Mouse (Mus musculus): ENCODE data around the gene Crygs. TPM values are rescaled to one million over a fixed set of nuclear protein-coding genes. Genes with fewer than 3 reads are reported as not detected.

Gene Crygs
- polyA plus RNA-seq, 1 experiment from 2014 or later: not detected

DNA sequence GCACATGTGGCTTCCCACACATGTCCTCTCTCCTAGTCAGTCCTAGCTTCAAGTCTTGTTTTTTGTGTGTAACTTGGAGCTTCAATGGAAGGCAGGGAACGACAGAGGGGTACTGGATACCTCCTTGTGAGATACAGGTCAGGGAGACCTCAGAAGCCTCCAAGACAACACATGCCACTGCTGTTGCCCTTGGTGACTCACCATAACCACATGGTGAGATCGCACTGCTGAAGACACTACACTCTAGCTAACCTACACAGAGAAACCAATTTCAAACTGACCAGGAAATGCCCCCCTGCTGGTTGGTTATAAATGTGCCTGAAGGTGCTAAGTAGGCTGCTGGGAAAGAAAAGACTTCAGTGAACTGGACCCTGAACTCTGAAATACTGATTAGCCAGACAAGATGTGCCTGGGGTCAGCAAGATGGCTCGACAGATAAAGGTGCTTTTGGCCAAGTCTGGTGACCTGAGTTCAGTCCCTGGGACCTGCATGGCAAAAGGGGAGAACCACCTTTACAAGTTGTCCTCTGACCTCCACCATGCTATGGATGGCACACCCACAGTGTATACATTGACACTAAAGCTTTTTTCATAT lies 21.7 kb upstream of the Crygs start:
- H3K27ac ChIP-seq (replicated peaks): no peak overlapping the region
- H3K9ac ChIP-seq: no peak overlapping the region
- no peak overlapping the region for H3K4me2 ChIP-seq
- peaks cover 5% of the 10 kb centered on the region for H3K36me3 ChIP-seq
- no peaks in the 10 kb centered on the region for H3K27me3 ChIP-seq
- WGBS: 82% methylated on average over 3 of the region's 3 CpGs
- no peak for ATAC-seq (ENCODE audit: low FRiP score, low read depth)
- no peaks in the 10 kb centered on the region for H3K9me3 ChIP-seq
- H3K4me3 ChIP-seq: no peak overlapping the region
- no peaks in the 10 kb centered on the region for H3K4me1 ChIP-seq (replicated peaks)

DNA sequence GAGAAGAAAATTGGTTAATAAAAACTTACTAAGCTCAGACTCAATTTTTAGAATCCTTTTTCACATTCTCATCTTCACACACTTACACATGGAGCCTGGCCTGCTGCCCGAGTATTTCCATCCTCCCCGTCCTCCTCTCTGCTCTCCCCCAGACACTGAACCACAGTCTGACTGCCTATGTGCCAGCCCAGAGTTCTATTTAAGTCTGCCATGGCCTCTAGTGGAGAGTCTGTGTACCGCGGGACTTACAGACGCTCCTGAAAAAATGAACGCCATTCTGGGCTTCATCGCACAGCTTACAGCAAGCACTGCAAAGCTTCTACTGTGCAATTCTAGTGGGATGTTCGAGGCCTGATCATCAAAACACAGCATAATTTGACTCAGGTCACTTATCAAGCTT lies 9.4 kb upstream of the Crygs start:
- Histone ChIP-seq H3K4me1 (replicated peaks) (no peaks in the 10 kb centered on the region), H3K4me3 (no peak overlapping the region), H3K9ac (no peak overlapping the region), H3K27ac (replicated peaks) (no peak overlapping the region), H3K36me3 (peaks cover 4% of the 10 kb centered on the region; the same call in 1 of the 2 replicates), H3K9me3 (no peaks in the 10 kb centered on the region), H3K4me2 (no peak overlapping the region), H3K27me3 (no peaks in the 10 kb centered on the region)
- WGBS: 45% methylated on average over 8 of the region's 8 CpGs
- ATAC-seq (ENCODE audit: low FRiP score, low read depth): peak; percentile 73; the same call in 1 of the 2 replicates

DNA sequence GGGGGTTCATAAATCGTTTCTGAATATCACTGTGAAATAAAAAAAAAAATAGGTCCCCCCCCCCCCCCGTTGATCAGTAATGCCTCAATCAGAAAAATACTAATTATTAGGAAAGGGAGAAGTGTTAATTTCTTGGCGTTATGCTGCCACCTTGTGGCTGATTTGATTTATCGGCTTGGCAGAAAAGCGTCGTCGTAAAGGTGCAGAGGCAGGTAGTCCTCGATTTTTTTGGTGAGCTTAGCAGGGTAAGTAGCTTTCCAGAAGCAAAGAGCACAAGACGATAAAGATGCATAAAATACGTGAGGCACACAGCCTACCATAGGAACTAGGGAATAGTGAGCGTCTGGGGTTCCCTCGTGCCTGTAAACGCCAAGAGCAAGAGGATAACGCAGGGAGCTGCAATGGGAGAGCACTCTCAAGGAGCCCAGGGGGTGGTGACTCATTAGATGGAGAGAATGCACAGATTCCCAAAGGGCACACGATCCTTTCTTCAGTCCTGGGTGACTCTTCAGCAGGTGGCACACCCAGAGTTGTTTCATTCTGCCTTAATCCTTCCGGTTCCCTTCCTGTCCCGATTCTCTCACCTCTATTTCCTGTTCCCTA lies 3.8 kb downstream of the Crygs start:
- peak overlapping the region; percentile 52 for H3K4me2 ChIP-seq
- peaks cover 34% of the 10 kb centered on the region for H3K27me3 ChIP-seq
- no peaks in the 10 kb centered on the region for H3K36me3 ChIP-seq
- no peak overlapping the region for H3K27ac ChIP-seq (replicated peaks)
- peak overlapping the region; percentile 16; the same call in 1 of the 2 replicates for H3K4me3 ChIP-seq
- H3K4me1 ChIP-seq (replicated peaks): peaks cover 4% of the 10 kb centered on the region; the same call in 1 of the 2 replicates
- no peaks in the 10 kb centered on the region for H3K9me3 ChIP-seq
- no peak overlapping the region for H3K9ac ChIP-seq
- WGBS: 13% methylated on average over 17 of the region's 17 CpGs
- 0 out of 2 replicates have a peak, but pooled peaks have one; percentile 63 for ATAC-seq (ENCODE audit: low FRiP score, low read depth)

DNA sequence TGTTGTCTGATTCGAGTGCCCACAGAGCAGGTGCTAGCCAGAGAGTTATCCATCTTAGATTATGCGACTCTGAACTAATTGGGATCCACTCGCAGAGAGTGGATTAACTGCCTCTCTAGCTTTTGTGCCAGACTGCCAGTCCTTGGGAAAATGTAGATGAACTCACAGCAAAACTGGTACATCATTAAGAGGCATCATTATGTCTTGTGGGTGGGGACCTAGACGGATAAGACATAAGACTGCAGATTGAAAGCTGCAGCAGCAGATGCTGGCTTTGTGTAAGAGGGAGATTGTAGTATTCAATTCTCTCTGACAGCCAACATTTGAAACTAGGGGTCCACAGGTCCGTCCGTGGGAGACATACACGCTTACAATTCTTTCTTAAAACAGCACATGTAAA lies 8.6 kb downstream of the Crygs start:
- 75% methylated on average over 7 of the region's 7 CpGs for WGBS
- Histone ChIP-seq H3K27me3 (peaks cover 52% of the 10 kb centered on the region), H3K36me3 (no peaks in the 10 kb centered on the region)

DNA sequence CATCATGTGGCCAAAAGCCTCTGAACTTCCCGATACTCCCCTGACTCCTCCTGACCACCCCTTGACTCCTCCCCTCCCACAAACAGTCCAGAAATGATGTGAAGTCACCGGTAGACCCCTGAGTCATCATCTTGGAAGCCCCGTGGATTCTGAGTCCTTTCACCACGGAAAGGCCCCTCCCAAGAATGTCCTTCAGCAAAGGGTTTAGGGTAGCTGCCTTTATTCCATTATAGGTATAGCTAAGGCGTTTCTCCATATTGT lies 10.6 kb downstream of the Crygs start:
- Histone ChIP-seq H3K4me2 (no peak overlapping the region), H3K9ac (no peak overlapping the region), H3K9me3 (no peaks in the 10 kb centered on the region), H3K36me3 (no peaks in the 10 kb centered on the region), H3K27ac (replicated peaks) (no peak overlapping the region), H3K4me1 (replicated peaks) (peaks cover 3% of the 10 kb centered on the region; the same call in 1 of the 2 replicates), H3K27me3 (peaks cover 62% of the 10 kb centered on the region), H3K4me3 (no peak overlapping the region)
- 16% methylated on average over 5 of the region's 5 CpGs for WGBS
- no peak for ATAC-seq (ENCODE audit: low FRiP score, low read depth)

More for the DNA sequence above, 8.6 kb downstream of the Crygs start:
- ATAC-seq (ENCODE audit: low FRiP score, low read depth): no peak
- Histone ChIP-seq H3K4me1 (replicated peaks) (peaks cover 7% of the 10 kb centered on the region), H3K27ac (replicated peaks) (no peak overlapping the region), H3K9ac (no peak overlapping the region), H3K4me3 (no peak overlapping the region), H3K9me3 (no peaks in the 10 kb centered on the region), H3K4me2 (no peak overlapping the region)

DNA sequence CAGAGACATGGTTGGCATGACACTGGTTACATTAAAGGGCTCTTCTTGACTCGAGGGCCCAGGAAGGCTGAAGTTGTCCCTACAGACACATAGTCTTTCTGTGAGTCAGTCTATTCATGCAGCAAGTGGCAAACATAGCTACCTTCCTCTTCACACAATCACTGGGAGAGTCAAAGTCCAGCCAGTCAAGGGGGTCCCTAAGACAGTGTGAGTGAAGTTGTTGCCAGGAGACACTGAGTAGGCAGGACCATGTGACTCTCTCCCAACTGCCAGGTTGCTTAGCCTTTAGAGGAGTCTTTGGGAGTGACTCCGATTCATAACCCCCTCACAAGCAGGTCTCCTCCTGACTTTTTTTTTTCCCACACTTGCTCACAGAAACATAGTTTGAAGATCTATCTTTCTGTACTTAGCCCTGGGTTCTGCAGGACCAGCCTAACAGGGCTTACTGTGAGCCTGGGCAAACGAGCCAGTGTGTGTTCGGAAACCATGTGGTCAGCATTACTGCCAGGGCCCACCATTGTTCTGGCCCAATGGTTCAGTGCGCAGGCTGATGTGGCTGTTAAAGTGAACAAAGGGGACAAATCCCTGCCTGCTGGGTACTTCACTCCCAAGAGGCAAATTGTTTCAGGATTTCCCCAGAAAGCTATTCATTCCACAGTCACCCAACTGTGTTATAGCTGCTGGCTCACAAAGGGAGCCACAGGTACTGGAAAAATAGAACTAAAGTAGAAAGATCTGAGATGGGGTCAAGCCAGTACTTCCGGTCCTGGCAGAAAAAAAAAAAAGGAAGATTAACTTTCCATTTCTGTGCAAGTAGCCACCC lies 11.1 kb downstream of the Crygs start:
- peaks cover 62% of the 10 kb centered on the region for H3K27me3 ChIP-seq
- H3K4me2 ChIP-seq: no peak overlapping the region
- H3K9ac ChIP-seq: no peak overlapping the region
- WGBS: 16% methylated on average over 6 of the region's 6 CpGs
- H3K4me1 ChIP-seq (replicated peaks): peaks cover 3% of the 10 kb centered on the region; the same call in 1 of the 2 replicates
- H3K4me3 ChIP-seq: no peak overlapping the region
- H3K9me3 ChIP-seq: no peaks in the 10 kb centered on the region
- no peak overlapping the region for H3K27ac ChIP-seq (replicated peaks)
- no peaks in the 10 kb centered on the region for H3K36me3 ChIP-seq
- ATAC-seq (ENCODE audit: low FRiP score, low read depth): peak; percentile 77

DNA sequence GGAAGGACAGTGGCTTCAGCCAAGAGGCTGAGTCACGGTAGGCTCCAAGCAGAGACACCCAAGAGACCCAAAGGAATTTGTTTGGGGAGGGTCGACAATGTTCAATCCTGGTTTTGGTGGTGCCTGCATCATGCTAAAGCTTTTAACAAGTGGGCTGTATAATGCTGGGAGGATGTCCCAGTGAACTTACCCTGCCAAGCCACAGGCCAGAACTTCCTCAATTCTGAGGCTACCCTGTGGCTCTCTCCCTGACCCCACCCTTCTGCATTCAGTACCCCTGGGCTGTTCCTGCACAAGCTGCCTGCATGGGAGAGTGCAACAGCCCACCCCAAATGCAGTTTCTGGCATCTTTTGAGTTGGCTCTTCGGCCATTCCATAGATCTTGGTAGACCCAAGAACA lies 12.9 kb downstream of the Crygs start:
- H3K4me2 ChIP-seq: no peak overlapping the region
- no peak overlapping the region for H3K27ac ChIP-seq (replicated peaks)
- peaks cover 3% of the 10 kb centered on the region; the same call in 1 of the 2 replicates for H3K4me1 ChIP-seq (replicated peaks)
- no peak for ATAC-seq (ENCODE audit: low FRiP score, low read depth)
- peaks cover 61% of the 10 kb centered on the region for H3K27me3 ChIP-seq
- H3K36me3 ChIP-seq: no peaks in the 10 kb centered on the region
- 81% methylated on average over 3 of the region's 3 CpGs for WGBS
- H3K4me3 ChIP-seq: no peak overlapping the region
- no peaks in the 10 kb centered on the region for H3K9me3 ChIP-seq
- H3K9ac ChIP-seq: no peak overlapping the region

DNA sequence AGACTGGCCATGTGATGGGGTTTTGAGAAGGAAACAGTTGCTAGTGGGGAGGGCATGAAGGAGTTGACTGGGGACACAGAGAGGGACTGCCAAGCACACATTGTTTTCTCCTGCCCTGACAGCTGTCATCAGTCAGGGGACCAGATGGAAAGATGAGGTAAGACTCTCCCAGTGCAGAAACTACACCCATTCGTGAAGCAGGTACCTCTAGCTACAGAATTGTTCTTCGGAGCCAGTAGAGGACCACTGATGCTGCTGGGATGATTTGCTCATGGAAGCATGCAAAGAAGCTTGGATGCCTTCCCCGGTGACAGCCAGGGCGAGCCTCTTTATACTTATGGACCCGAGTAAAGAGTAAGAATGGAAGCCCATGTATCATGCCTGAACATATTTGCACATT lies 13.9 kb downstream of the Crygs start:
- ATAC-seq (ENCODE audit: low FRiP score, low read depth): no peak
- Histone ChIP-seq H3K27ac (replicated peaks) (no peak overlapping the region), H3K9me3 (no peaks in the 10 kb centered on the region), H3K4me3 (no peak overlapping the region), H3K36me3 (no peaks in the 10 kb centered on the region), H3K4me1 (replicated peaks) (peaks cover 3% of the 10 kb centered on the region; the same call in 1 of the 2 replicates), H3K27me3 (peaks cover 58% of the 10 kb centered on the region), H3K9ac (no peak overlapping the region), H3K4me2 (no peak overlapping the region)
- WGBS: 78% methylated on average over 5 of the region's 5 CpGs

DNA sequence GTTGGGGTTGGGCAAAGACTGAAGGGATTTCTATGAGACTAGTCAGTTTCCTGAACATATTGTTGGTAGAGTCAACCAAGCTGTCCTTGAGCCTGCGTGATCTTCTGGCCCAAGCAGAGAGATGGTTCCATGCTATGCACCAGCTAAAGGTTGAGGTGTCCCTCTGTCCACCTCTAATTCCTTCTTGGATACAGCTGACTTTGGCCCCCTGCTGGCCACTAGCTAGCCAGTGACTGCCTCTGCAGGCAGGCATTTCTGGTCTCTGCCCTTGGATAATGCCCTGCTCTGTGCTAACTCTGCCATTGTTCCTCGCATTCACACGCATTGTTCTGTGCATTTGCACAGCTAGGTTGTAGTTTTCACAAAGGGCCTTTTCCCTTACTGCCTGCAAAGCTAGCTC lies 15.9 kb downstream of the Crygs start:
- no peak overlapping the region for H3K4me2 ChIP-seq
- H3K9me3 ChIP-seq: no peaks in the 10 kb centered on the region
- ATAC-seq (ENCODE audit: low FRiP score, low read depth): no peak
- no peak overlapping the region for H3K9ac ChIP-seq
- H3K27me3 ChIP-seq: peaks cover 49% of the 10 kb centered on the region
- peaks cover 3% of the 10 kb centered on the region for H3K4me1 ChIP-seq (replicated peaks)
- no peak overlapping the region for H3K4me3 ChIP-seq
- WGBS: 41% methylated on average over 3 of the region's 3 CpGs
- H3K36me3 ChIP-seq: no peaks in the 10 kb centered on the region
- H3K27ac ChIP-seq (replicated peaks): no peak overlapping the region

DNA sequence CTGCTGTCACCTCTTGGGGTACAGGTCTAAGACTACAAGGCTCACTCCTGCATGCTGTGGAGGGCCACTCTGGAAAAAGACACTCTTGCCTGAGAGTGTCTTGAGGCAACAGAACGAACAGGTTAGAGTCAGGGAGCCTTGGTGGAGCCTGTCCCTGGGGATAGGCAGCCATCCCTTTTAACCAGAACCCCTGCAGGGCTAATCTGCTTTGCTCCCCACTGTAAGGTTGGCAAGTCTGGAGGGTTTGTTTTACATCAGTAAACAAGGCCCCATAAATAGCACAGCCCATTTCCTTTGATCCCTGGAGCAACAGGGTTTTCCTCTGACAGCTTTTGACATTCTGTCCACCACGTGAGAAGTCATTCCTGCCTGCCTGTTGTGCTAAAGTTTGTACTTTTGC lies 20.1 kb downstream of the Crygs start:
- H3K27me3 ChIP-seq: peaks cover 19% of the 10 kb centered on the region
- ATAC-seq (ENCODE audit: low FRiP score, low read depth): no peak
- 10% methylated on average over 2 of the region's 2 CpGs for WGBS

DNA sequence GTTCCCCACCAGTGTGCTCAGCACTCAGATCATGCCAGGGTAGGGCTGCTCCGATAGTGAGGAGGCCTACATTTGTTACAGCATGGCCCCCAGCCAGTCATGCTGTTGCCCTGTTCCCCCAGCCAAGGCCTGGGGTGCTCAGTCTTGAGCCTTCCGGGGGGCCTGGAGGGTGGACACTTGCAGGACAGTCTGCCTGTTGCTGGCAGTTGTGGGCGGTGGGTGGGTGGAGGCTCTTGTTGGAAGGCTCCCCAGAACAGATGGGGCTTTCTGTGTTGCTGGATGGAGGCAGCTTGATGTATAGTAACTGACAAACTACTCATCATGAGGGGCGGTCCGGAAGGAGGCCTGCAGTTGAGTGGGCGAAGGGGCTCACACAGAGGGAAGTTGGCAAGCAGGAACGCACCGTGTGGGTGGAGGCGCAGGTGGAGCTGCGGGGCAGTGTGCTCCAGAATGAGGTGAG lies 21.4 kb downstream of the Crygs start:
- Histone ChIP-seq H3K27ac (replicated peaks) (no peak overlapping the region), H3K4me1 (replicated peaks) (peaks cover 3% of the 10 kb centered on the region), H3K4me3 (no peak overlapping the region), H3K4me2 (no peak overlapping the region), H3K27me3 (peaks cover 15% of the 10 kb centered on the region), H3K9me3 (no peaks in the 10 kb centered on the region), H3K36me3 (no peaks in the 10 kb centered on the region), H3K9ac (no peak overlapping the region)
- peak; percentile 77 for ATAC-seq (ENCODE audit: low FRiP score, low read depth)
- 50% methylated on average over 10 of the region's 10 CpGs for WGBS

More for the DNA sequence above, 20.1 kb downstream of the Crygs start:
- no peaks in the 10 kb centered on the region for H3K36me3 ChIP-seq
- no peaks in the 10 kb centered on the region for H3K9me3 ChIP-seq
- H3K4me1 ChIP-seq (replicated peaks): peaks cover 3% of the 10 kb centered on the region
- H3K4me2 ChIP-seq: no peak overlapping the region
- no peak overlapping the region for H3K27ac ChIP-seq (replicated peaks)
- no peak overlapping the region for H3K9ac ChIP-seq
- no peak overlapping the region for H3K4me3 ChIP-seq

DNA sequence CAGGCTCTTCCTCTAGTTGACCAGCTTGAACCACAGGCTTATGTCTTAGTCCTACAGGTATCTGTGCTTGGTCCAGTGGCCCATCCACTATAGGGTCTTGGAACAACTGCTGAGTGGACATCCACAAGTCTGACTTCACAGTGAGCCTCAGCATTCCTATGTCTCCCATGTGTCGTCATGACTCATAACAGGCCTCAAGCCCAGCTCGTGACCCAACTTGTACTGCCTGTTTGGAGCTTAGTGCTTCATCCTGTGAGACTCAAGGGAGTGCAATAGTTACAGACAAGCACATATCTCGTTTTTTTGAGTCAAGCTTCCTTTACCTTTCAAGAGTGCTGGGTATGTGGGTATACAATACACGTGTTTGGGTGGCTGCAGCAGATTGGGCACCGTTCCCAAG lies 28.7 kb downstream of the Crygs start:
- Histone ChIP-seq H3K27ac (replicated peaks) (no peak overlapping the region), H3K9me3 (no peaks in the 10 kb centered on the region), H3K4me3 (no peak overlapping the region), H3K36me3 (no peaks in the 10 kb centered on the region), H3K4me2 (no peak overlapping the region), H3K4me1 (replicated peaks) (no peaks in the 10 kb centered on the region), H3K9ac (no peak overlapping the region), H3K27me3 (no peaks in the 10 kb centered on the region)
- no peak for ATAC-seq (ENCODE audit: low FRiP score, low read depth)
- WGBS: 84% methylated on average over 5 of the region's 5 CpGs

Data from hindbrain, embryonic 15.5 days (tissue).